Mouse (Mus musculus) liver, adult 2 months (tissue): Measurements from ENCODE around the gene Arpc1a.

Experiments used
- CTCF ChIP-seq: fragments of 200-500 bp; IDR thresholded peaks from 2 replicates; pipeline ENCODE4 v1.5.1; 2011; ENCODE audit warnings: low read depth, low read length, control low read depth
- POLR2A ChIP-seq: fragments of 200-500 bp; IDR thresholded peaks from 2 replicates; pipeline ENCODE4 v1.6.1; 2011; ENCODE audit warnings: low read length, control low read depth; ENCODE audit not compliant: insufficient read depth; ENCODE audit errors: extremely low read depth

DNA sequence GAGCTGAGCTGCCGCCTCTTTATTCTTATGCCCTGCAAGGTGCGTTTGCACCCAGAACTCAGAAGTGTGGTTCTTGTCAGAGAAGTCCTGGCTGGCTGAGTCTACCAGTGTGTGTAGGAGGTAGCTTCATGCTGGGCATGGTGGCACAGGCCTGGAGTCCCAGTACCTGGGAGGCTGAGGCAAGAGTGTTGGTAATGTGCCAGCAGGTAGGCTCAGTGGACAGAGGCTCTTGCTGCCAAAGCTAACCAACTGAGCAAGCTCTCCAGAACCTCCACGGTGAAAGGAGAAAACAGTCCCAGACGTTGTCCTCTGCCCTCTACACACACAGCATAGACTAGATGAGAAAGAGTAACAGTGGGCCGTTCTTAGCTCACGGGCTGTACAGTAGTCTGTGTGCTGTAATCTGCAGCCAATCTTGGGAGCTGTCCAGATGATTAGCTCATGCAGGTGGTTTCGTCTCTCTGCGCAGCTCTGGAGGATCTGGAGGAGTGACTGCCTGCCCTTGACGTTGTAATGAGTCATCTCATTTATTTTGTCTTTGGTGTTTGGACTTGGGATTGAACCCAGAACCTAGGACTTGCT lies 22.2 kb downstream of the Arpc1a start:
- TF ChIP-seq CTCF (no peak), POLR2A (no peak)
